Mouse (Mus musculus): ENCODE results near the gene Cdc20b. TPM values are rescaled to one million over a fixed set of nuclear protein-coding genes. Genes with fewer than 3 reads are reported as not detected.

Gene Cdc20b
- polyA plus RNA-seq, 1 experiment from 2014 or later = 0.86 TPM

GRCm38 (mm10) chr13:113022467-113022866 is 12.4 kb upstream of the Cdc20b start:
- Histone ChIP-seq H3K4me1 (ENCODE audit: control insufficient read depth, insufficient read depth, low read depth, low read length) (no peaks in the 10 kb centered on the region), H3K4me3 (ENCODE audit: low read length) (no peak overlapping the region), H3K27me3 (replicated peaks; ENCODE audit: control insufficient read depth, insufficient read depth, low read length) (no peaks in the 10 kb centered on the region), H3K9me3 (ENCODE audit: control insufficient read depth, low read length) (no peaks in the 10 kb centered on the region), H3K27ac (ENCODE audit: low read depth, low read length) (no peak overlapping the region), H3K36me3 (ENCODE audit: control insufficient read depth, insufficient read depth, low read length) (no peaks in the 10 kb centered on the region), H3K9ac (ENCODE audit: low read depth, low read length) (no peak overlapping the region), H3K4me2 (ENCODE audit: low read length) (no peak overlapping the region)
- no peak for ATAC-seq
- WGBS = 73% methylated on average over 8 of the region's 8 CpGs

DNA sequence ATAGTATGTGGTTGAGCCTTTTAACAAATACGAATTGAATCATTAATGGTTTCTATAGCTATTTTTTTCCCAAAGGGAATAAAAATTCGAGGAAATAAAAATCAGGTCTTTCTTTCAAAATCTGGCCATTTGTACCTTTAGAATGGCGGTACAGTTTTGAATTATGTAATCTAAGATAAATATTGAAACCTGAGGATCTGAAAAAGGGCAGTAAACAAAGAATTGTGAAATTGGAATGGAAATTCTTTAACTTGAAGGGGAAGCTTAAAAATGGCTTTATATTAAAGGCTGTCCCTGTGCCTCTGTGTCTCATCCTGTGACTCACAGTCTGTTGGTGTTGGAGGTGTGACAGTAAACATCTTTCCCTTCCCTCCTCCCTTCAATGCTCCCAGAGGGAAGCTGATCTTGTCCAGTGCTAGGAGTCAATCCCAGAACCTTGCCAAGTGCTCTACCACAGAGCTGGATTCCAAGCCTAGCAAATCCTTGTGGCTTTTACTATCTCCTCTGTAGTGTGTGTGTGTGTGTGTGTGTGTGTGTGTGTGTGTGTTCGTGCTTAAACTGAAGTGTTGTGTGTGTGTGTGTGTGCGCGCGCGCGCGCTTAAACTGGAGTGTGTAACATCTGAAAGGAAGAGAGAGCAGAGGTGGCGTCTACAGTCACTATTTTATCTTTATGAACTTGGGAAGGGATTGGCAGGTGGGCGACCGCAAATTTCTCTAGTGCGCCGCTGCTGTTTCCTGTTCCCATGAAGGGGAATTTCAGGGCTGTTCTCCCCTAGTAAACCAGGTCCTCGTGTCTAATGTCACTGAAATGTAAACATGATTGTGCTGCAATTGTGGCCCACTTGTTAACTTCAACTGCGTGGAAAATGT is 11.4 kb upstream of the Cdc20b start:
- Histone ChIP-seq H3K27me3 (replicated peaks; ENCODE audit: control insufficient read depth, insufficient read depth, low read length) (no peaks in the 10 kb centered on the region), H3K36me3 (ENCODE audit: control insufficient read depth, insufficient read depth, low read length) (no peaks in the 10 kb centered on the region), H3K27ac (ENCODE audit: low read depth, low read length) (no peak overlapping the region), H3K4me1 (ENCODE audit: control insufficient read depth, insufficient read depth, low read depth, low read length) (no peaks in the 10 kb centered on the region), H3K4me2 (ENCODE audit: low read length) (no peak overlapping the region), H3K4me3 (ENCODE audit: low read length) (no peak overlapping the region), H3K9ac (ENCODE audit: low read depth, low read length) (no peak overlapping the region), H3K9me3 (ENCODE audit: control insufficient read depth, low read length) (no peaks in the 10 kb centered on the region)
- WGBS = 84% methylated on average over 17 of the region's 17 CpGs
- no peak for ATAC-seq

GRCm38 (mm10) chr13:113031351-113031750 is 3.6 kb upstream of the Cdc20b start:
- peak; percentile 15; the same call in 1 of the 2 replicates for ATAC-seq
- Histone ChIP-seq H3K4me2 (ENCODE audit: low read length) (peak overlapping the region; percentile 84), H3K9me3 (ENCODE audit: control insufficient read depth, low read length) (no peaks in the 10 kb centered on the region), H3K4me3 (ENCODE audit: low read length) (peak overlapping the region; percentile 50), H3K36me3 (ENCODE audit: control insufficient read depth, insufficient read depth, low read length) (no peaks in the 10 kb centered on the region), H3K27ac (ENCODE audit: low read depth, low read length) (no peak overlapping the region), H3K4me1 (ENCODE audit: control insufficient read depth, insufficient read depth, low read depth, low read length) (peaks cover 15% of the 10 kb centered on the region), H3K27me3 (replicated peaks; ENCODE audit: control insufficient read depth, insufficient read depth, low read length) (peaks cover 20% of the 10 kb centered on the region), H3K9ac (ENCODE audit: low read depth, low read length) (peak overlapping the region; percentile 64; the same call in 1 of the 2 replicates)
- WGBS = 2% methylated on average over 7 of the region's 7 CpGs

GRCm38 (mm10) chr13:113031792-113032571 is 2.9 kb upstream of the Cdc20b start:
- WGBS = under 1% methylated on average over 40 of the region's 40 CpGs
- H3K9ac ChIP-seq (ENCODE audit: low read depth, low read length) = peak overlapping the region; percentile 64

GRCm38 (mm10) chr13:113032831-113033230 is 2.1 kb upstream of the Cdc20b start:
- H3K4me1 ChIP-seq (ENCODE audit: control insufficient read depth, insufficient read depth, low read depth, low read length) = peaks cover 15% of the 10 kb centered on the region
- peaks cover 20% of the 10 kb centered on the region for H3K27me3 ChIP-seq (replicated peaks; ENCODE audit: control insufficient read depth, insufficient read depth, low read length)
- H3K9me3 ChIP-seq (ENCODE audit: control insufficient read depth, low read length) = no peaks in the 10 kb centered on the region
- H3K9ac ChIP-seq (ENCODE audit: low read depth, low read length) = no peak overlapping the region
- no peak overlapping the region for H3K27ac ChIP-seq (ENCODE audit: low read depth, low read length)
- H3K4me2 ChIP-seq (ENCODE audit: low read length) = no peak overlapping the region; the same call in 1 of the 2 replicates
- H3K4me3 ChIP-seq (ENCODE audit: low read length) = no peak overlapping the region
- ATAC-seq = no peak
- no peaks in the 10 kb centered on the region for H3K36me3 ChIP-seq (ENCODE audit: control insufficient read depth, insufficient read depth, low read length)

More at GRCm38 (mm10) chr13:113031792-113032571, 2.9 kb upstream of the Cdc20b start:
- Histone ChIP-seq H3K27me3 (replicated peaks; ENCODE audit: control insufficient read depth, insufficient read depth, low read length) (peaks cover 20% of the 10 kb centered on the region), H3K9me3 (ENCODE audit: control insufficient read depth, low read length) (no peaks in the 10 kb centered on the region), H3K27ac (ENCODE audit: low read depth, low read length) (peak overlapping the region; percentile 73), H3K4me3 (ENCODE audit: low read length) (peak overlapping the region; percentile 50), H3K4me2 (ENCODE audit: low read length) (peak overlapping the region; percentile 84), H3K4me1 (ENCODE audit: control insufficient read depth, insufficient read depth, low read depth, low read length) (peaks cover 15% of the 10 kb centered on the region), H3K36me3 (ENCODE audit: control insufficient read depth, insufficient read depth, low read length) (no peaks in the 10 kb centered on the region)
- peak; percentile 71 for ATAC-seq

DNA sequence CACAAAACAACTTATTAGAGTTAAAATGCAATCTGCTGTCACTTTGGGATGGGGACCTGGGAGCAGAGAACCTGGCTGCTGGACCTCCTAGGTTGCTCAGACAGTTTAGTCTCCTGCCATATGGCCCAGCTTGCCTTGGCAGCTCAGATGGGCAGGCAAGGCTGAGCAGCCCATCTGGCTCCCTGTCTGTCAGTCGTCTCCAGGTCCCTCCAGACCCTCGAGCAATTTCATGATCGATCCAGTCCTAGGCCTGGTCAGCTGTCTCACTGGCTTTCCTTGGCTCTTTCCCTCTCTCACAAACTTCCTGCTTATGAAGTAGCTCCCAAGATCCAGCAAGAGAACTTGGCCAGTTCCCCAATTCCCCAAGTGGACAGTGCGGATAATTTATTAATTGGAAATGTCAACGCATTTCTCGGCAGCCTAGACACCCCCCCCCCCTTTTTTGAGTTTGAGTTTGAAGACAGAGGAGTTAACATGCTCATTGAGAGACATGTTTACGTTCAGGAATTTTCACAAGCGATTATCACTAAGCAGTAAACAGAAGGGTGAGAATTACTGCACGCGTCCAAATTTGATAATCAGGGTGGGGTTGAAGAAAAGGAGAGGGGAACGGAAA is 532 bp upstream of the Cdc20b start:
- no peak overlapping the region for H3K27ac ChIP-seq (ENCODE audit: low read depth, low read length)
- WGBS = 2% methylated on average over 11 of the region's 11 CpGs
- no peaks in the 10 kb centered on the region for H3K36me3 ChIP-seq (ENCODE audit: control insufficient read depth, insufficient read depth, low read length)
- H3K4me1 ChIP-seq (ENCODE audit: control insufficient read depth, insufficient read depth, low read depth, low read length) = peaks cover 15% of the 10 kb centered on the region
- H3K9me3 ChIP-seq (ENCODE audit: control insufficient read depth, low read length) = no peaks in the 10 kb centered on the region
- H3K27me3 ChIP-seq (replicated peaks; ENCODE audit: control insufficient read depth, insufficient read depth, low read length) = peaks cover 20% of the 10 kb centered on the region
- peak overlapping the region; percentile 60; the same call in 1 of the 2 replicates for H3K9ac ChIP-seq (ENCODE audit: low read depth, low read length)
- ATAC-seq = peak; percentile 18; the same call in 1 of the 2 replicates
- peak overlapping the region; percentile 61 for H3K4me3 ChIP-seq (ENCODE audit: low read length)
- H3K4me2 ChIP-seq (ENCODE audit: low read length) = peak overlapping the region; percentile 97

DNA sequence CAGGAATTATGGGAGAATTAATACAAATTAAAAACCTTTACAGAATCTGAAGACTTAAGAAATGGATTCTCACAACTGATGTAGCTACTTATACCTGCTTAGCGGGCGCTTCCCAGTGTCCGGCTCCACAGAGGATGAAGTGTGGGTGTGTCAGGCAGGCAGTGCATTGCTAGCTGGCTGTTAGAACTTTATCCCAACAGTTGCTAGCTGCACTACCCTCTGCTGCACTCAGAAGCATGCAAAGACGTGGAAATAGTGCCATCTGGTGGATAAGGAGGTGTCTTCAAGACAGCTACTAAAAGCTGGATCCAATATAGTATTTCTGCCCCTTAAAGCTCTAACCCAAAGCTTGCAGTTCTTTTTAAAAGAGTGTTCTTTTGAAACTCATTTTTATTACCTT is 941 bp downstream of the Cdc20b start:
- H3K27ac ChIP-seq (ENCODE audit: low read depth, low read length) = no peak overlapping the region
- no peak overlapping the region for H3K9ac ChIP-seq (ENCODE audit: low read depth, low read length)
- H3K4me3 ChIP-seq (ENCODE audit: low read length) = peak overlapping the region; percentile 61
- ATAC-seq = peak; percentile 88
- no peaks in the 10 kb centered on the region for H3K36me3 ChIP-seq (ENCODE audit: control insufficient read depth, insufficient read depth, low read length)
- no peaks in the 10 kb centered on the region for H3K9me3 ChIP-seq (ENCODE audit: control insufficient read depth, low read length)
- H3K4me2 ChIP-seq (ENCODE audit: low read length) = peak overlapping the region; percentile 97
- H3K27me3 ChIP-seq (replicated peaks; ENCODE audit: control insufficient read depth, insufficient read depth, low read length) = peaks cover 16% of the 10 kb centered on the region
- 0% methylated on average over 4 of the region's 4 CpGs for WGBS
- peaks cover 15% of the 10 kb centered on the region for H3K4me1 ChIP-seq (ENCODE audit: control insufficient read depth, insufficient read depth, low read depth, low read length)

DNA sequence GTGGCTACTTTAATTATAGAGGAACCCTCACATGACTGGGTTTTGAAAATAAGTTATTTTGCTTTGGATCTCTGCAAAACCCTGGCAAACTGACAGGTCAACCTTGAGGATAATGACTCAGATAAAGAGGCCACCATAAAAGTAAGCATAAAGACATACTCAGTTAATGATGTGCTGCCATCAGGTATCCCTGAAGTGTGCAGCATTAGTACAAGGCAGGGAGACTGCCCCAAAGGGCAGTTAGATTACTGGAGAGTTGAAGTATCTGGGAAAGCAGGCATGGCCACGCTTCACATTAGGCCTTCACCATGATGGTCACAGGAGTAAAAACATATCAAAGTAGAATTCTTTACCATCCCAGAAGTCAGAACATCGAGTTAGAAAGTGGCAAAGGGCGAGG is 10.0 kb downstream of the Cdc20b start:
- H3K4me1 ChIP-seq (ENCODE audit: control insufficient read depth, insufficient read depth, low read depth, low read length) = no peaks in the 10 kb centered on the region; the same call in 1 of the 2 replicates
- no peaks in the 10 kb centered on the region for H3K27me3 ChIP-seq (replicated peaks; ENCODE audit: control insufficient read depth, insufficient read depth, low read length)
- H3K4me2 ChIP-seq (ENCODE audit: low read length) = peak overlapping the region; percentile 57
- no peaks in the 10 kb centered on the region for H3K36me3 ChIP-seq (ENCODE audit: control insufficient read depth, insufficient read depth, low read length)
- H3K27ac ChIP-seq (ENCODE audit: low read depth, low read length) = no peak overlapping the region
- no peak for ATAC-seq
- H3K4me3 ChIP-seq (ENCODE audit: low read length) = peak overlapping the region; percentile 14; the same call in 1 of the 2 replicates
- H3K9ac ChIP-seq (ENCODE audit: low read depth, low read length) = no peak overlapping the region
- WGBS = 81% methylated on average over 3 of the region's 3 CpGs
- no peaks in the 10 kb centered on the region for H3K9me3 ChIP-seq (ENCODE audit: control insufficient read depth, low read length)

Measured in hindbrain, embryonic 16.5 days (tissue).